ENCODE assay signal across 7 mouse cellular contexts in genomic region chr4:81669181-81669580, GRCm38 (mm10).
DNase-seq lines count a peak whose midpoint lies in the region; ATAC-seq and TF ChIP-seq lines count a peak whose summit lies in the region.

No protein-coding gene starts in this region.

- H3K9me3 ChIP-seq in lung, embryonic 14.5 days (ENCODE audit: low read depth, low read length): 0 out of 2 replicates have a peak, but pooled peaks cover under 1% of the 10 kb centered on the region
- H3K9me3 ChIP-seq in forebrain, embryonic 14.5 days (replicated peaks; ENCODE audit: control insufficient read depth, low read length): no peaks in the 10 kb centered on the region
- no peaks in the 10 kb centered on the region for H3K9me3 ChIP-seq in limb, embryonic 10.5 days (replicated peaks)

- peak; percentile 59; the same call in 1 of the 2 replicates for ATAC-seq in lung, embryonic 14.5 days (ENCODE audit: insufficient read depth)
- 0 out of 2 replicates have a peak, but pooled peaks have one; percentile 32 for ATAC-seq in forebrain, embryonic 14.5 days
- ATAC-seq in monocyte, adult 5-6 weeks (replicated peaks; ENCODE audit: insufficient number of reproducible peaks, low FRiP score, low TSS enrichment, poor library complexity, severe bottlenecking): no peak

- no peaks in the 10 kb centered on the region for H3K27me3 ChIP-seq in lung, embryonic 14.5 days (ENCODE audit: insufficient read depth, low read length)
- no peaks in the 10 kb centered on the region for H3K27me3 ChIP-seq in forebrain, embryonic 14.5 days (replicated peaks; ENCODE audit: control insufficient read depth, insufficient read depth, low read length)
- no peaks in the 10 kb centered on the region for H3K27me3 ChIP-seq in limb, embryonic 10.5 days (ENCODE audit: low read depth, poor library complexity, severe bottlenecking)

- H3K4me2 ChIP-seq in lung, embryonic 14.5 days: no peak overlapping the region
- H3K4me2 ChIP-seq in forebrain, embryonic 14.5 days (ENCODE audit: low read length): no peak overlapping the region

- TF ChIP-seq CTCF in lung, embryonic 14.5 days (IDR thresholded peaks at IDR 0.05; ENCODE audit: low read depth): no peak
- no peak for TF ChIP-seq CTCF in brain, embryonic 14.5 days (IDR thresholded peaks at IDR 0.05; ENCODE audit: borderline replicate concordance, extremely low read depth, insufficient read depth, insufficient read length)

- H3K36me3 ChIP-seq in lung, embryonic 14.5 days (ENCODE audit: insufficient read depth): no peaks in the 10 kb centered on the region
- no peaks in the 10 kb centered on the region for H3K36me3 ChIP-seq in forebrain, embryonic 14.5 days (ENCODE audit: control insufficient read depth, insufficient read depth, low read length)
- no peaks in the 10 kb centered on the region for H3K36me3 ChIP-seq in limb, embryonic 10.5 days

- H3K4me3 ChIP-seq in lung, embryonic 14.5 days (ENCODE audit: low read depth, low read length): no peak overlapping the region
- no peak overlapping the region for H3K4me3 ChIP-seq in forebrain, embryonic 14.5 days (ENCODE audit: low read depth, low read length)
- no peak overlapping the region for H3K4me3 ChIP-seq in limb, embryonic 10.5 days

- WGBS in lung, embryonic 14.5 days: 3% methylated on average over 3 of the region's 3 CpGs
- 35% methylated on average over 3 of the region's 3 CpGs for WGBS in forebrain, embryonic 14.5 days
- 17% methylated on average over 3 of the region's 3 CpGs for WGBS in limb, embryonic 10.5 days

- no peak for TF ChIP-seq POLR2A in brain, embryonic 14.5 days (IDR thresholded peaks at IDR 0.05; ENCODE audit: borderline replicate concordance, extremely low read depth, insufficient read depth, insufficient read length, poor library complexity, severe bottlenecking)

- DNase-seq in lung, embryonic 14.5 days: peak; percentile 87
- DNase-seq in lung, adult 18-20 months: no peak
- DNase-seq in brain, embryonic 14.5 days (ENCODE audit: low read depth): peak; percentile 79
- DNase-seq in forebrain, embryonic 14.5 days (ENCODE audit: low spot score): peak; percentile 56
- DNase-seq in limb, embryonic 10.5 days (ENCODE audit: low spot score): peak; percentile 58
- no peak for DNase-seq in ovary, adult 18-20 months (ENCODE audit: low spot score)

- no peak overlapping the region for H3K9ac ChIP-seq in lung, embryonic 14.5 days
- no peak overlapping the region for H3K9ac ChIP-seq in forebrain, embryonic 14.5 days (ENCODE audit: low read length)

- no peak overlapping the region for H3K27ac ChIP-seq in lung, embryonic 14.5 days (ENCODE audit: low read depth)
- H3K27ac ChIP-seq in forebrain, embryonic 14.5 days (ENCODE audit: low read depth, low read length): no peak overlapping the region
- no peak overlapping the region for H3K27ac ChIP-seq in limb, embryonic 10.5 days

- peaks cover 10% of the 10 kb centered on the region; the same call in 1 of the 2 replicates for H3K4me1 ChIP-seq in lung, embryonic 14.5 days (ENCODE audit: insufficient read depth)
- H3K4me1 ChIP-seq in forebrain, embryonic 14.5 days (ENCODE audit: control insufficient read depth, insufficient read depth, low read length): 0 out of 2 replicates have a peak, but pooled peaks cover 2% of the 10 kb centered on the region
- peaks cover 8% of the 10 kb centered on the region for H3K4me1 ChIP-seq in limb, embryonic 10.5 days

Comparison
In these comparisons a context has a peak if more than half of its experiments do, and no peak if none do; other contexts are left out.
1. DNase-seq: peak in lung, embryonic 14.5 days (single experiment), brain, embryonic 14.5 days (single experiment), forebrain, embryonic 14.5 days (single experiment) and limb, embryonic 10.5 days (single experiment); none in lung, adult 18-20 months (0 of 2) and ovary, adult 18-20 months (single experiment).